Mouse (Mus musculus): ENCODE data around the gene Spata31d1c.

Gene Spata31d1c

GRCm38 (mm10) chr13:65032758-65033157 lies at the start of gene Spata31d1c:
Gene Spata31d1c, plus strand, starts transcription at chr13:65033058.
- no peak for DNase-seq (ENCODE audit: extremely low spot score)

DNA sequence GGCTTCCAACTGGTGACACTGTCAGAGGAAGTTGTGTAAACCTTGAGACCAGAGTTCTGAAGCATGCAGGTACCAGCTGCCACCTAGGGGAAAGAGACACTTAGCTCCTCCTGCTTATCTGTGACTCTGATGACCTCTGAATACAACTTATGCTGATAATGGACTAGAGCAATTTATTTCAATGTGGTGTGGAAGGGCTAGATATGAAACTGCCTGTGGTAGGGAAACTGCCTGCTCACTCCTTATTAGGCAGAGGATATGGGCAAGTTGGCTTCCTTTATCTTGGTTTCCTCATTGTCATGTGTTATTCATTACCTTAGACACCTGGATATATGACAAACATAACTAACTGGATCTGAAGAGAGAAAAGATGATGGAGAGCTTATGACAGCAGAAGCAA lies 44.0 kb upstream of the Spata31d1c start:
- no peak for DNase-seq (ENCODE audit: extremely low spot score)

- no peak for DNase-seq (ENCODE audit: extremely low spot score)
These were observed 27.4 kb upstream of the Spata31d1c start for GRCm38 (mm10) chr13:65005414-65005813.

DNA sequence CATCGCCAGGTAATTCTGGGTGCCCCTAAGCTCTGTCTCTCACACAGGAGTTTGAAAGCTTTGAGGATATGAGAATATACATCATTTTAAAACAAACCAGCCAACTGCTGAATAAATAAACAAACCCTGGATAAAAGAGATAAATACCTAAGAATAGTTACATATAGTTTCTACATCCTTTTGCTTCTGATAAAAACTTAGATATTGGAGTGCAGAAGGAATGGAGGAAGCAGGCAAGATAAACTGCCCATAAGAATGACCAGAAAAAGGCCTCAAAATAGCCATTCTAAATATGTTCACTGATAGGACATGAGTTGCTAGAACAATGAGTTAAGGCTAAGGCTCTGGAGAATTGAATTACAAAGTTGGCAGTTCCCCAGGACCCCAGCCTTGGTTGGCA lies 26.1 kb upstream of the Spata31d1c start:
- no peak for DNase-seq (ENCODE audit: extremely low spot score)

DNA sequence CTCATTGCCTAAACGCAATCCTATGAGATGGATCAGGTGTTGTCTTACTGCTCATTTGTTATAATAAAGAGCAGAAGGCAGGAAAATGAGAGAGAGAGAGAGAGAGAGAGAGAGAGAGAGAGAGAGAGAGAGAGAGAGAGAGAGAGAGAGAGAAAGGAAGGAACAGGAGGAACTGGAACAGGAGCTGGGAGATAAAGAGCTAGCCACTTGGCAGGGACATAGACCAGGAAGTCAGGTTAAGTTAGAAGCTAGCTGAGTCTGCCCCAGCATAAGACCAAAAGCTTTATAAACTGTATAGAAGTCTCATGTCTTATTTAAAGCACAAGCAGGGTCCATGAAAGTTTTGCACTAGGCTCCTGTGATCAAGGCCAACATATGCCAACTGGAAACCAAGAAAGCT lies 24.9 kb upstream of the Spata31d1c start:
- DNase-seq (ENCODE audit: extremely low spot score) = no peak

- no peak for DNase-seq (ENCODE audit: extremely low spot score)
These were observed 21.7 kb upstream of the Spata31d1c start for GRCm38 (mm10) chr13:65011052-65011738.

GRCm38 (mm10) chr13:65035057-65035456 lies 2.2 kb downstream of the Spata31d1c start:
- DNase-seq (ENCODE audit: extremely low spot score) = no peak

- DNase-seq (ENCODE audit: extremely low spot score) = no peak
These were observed 19.8 kb downstream of the Spata31d1c start, which contains the start of gene Prss47 for GRCm38 (mm10) chr13:65052660-65053059. Gene Prss47, minus strand, starts transcription at chr13:65052760.

DNA sequence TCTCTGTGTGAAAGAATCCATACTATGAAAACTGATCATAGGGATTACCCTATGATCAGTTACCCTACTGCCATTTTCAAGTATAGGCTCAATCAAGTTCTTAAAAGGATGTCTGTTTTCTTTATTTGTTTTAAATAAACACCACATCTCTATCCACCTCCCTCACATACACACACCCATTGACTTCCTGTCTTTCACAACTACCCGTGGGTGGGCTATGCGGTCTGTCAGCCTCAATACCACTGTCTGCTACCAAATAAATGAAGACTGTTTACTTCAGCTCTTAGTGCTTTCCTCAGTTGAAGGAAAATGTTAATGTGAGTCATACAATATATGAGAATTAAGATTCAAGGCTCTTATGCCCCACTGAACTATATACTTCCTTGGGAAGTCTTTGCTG lies 37.1 kb downstream of the Spata31d1c start:
- DNase-seq (ENCODE audit: extremely low spot score) = no peak
